Mouse (Mus musculus) CD4-positive helper T cell, adult 2 months (primary cell): ENCODE measurements at regions not wholly inside any gene's neighbourhood (a gene's known extent, or its start where the extent isn't known, plus 50 kb on each side); places are given as distances from the start of the nearest gene placed in this dataset.

Source experiments
- DNase-seq: peaks from one replicate; pipeline ENCODE4 v3.0.0-alpha.2; 2012; ENCODE audit warnings: low read depth, missing footprints, low spot score

DNA sequence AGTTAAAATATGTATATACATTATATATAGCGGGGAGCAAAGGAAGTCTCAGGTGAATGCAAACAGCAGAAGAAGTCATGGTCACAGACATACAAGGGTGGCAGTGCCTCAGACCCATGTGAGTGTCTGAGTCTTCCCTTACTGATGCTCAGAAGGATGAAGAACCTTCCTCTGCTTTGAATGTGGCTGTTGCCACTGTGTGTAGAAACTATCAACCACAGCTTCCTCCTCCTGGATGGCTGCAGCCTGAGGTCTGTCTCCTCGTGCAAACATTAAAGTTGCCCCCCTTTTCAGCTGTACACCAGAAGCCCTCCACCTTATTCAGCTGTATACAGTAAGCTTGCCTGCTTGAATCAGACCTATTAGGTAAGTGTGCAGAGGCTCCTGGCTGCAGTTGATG is 79.4 kb upstream of the Tspan5 start:
- no peak for DNase-seq

- DNase-seq: no peak
These were observed 73.5 kb upstream of the Tspan5 start for GRCm38 (mm10) chr3:138668394-138669092.

DNA sequence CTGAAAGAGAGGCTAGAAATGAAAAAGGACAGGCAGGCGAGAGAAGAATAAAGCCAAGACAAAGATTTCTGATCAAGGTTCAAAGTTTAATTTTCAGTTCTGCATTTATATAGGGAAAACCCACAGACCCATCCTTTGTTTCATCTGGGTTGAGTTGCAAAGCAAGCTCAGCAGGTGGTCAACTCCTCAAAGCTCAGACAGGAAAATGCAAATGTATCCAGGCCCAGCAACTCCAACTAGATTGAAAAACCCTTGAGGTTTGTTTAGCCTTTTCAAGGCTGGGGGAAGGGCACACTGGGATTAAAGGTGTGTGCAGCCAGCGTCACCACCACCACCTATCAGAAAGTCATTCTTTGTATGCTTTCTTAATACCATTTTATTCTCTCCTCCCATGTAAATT is 66.1 kb upstream of the Tspan5 start:
- no peak for DNase-seq

DNA sequence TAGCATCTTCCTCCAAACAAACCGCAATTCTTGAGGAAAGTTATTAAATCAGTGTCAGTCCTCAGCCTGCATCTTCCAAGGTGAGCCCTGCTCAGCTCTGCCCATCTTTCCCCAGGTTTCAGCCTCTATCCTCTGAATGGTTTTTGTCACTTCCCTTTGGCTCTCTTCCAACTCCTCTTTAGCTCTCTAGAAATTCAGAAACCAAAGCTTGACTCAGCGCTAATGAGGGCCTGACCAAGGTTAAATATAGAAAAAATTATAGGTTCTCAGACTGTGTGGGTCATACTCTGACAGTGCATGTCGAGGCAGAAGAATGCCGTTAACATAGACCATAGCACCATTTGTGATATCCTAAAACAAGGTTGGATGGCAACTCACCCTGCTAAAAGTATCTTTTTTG is 63.6 kb upstream of the Tspan5 start:
- DNase-seq: no peak

- DNase-seq: no peak
These were observed 55.3 kb upstream of the Tspan5 start for GRCm38 (mm10) chr3:138686636-138687230.

- DNase-seq: no peak
These were observed 53.4 kb upstream of the Tspan5 start for GRCm38 (mm10) chr3:138688606-138689005.
